Mouse (Mus musculus) embryonic facial prominence, embryonic 11.5 days (tissue): ENCODE measurements around the gene C330021F23Rik. TPM values are rescaled to one million over a fixed set of nuclear protein-coding genes. Genes with fewer than 3 reads are reported as not detected.

ENCODE experiments used
- ATAC-seq: fragments of 200-750 bp; cut with Nextera tagmentation; replicated peaks from 2 replicates; pipeline ENCODE4 v1.8.0; 2017; ENCODE audit warnings: low read depth; ENCODE audit not compliant: insufficient number of reproducible peaks, low FRiP score, low TSS enrichment
- DNase-seq: peaks from one replicate; pipeline ENCODE4 v3.0.0-alpha.2; 2015; ENCODE audit warnings: low spot score
- H3K27ac ChIP-seq: fragments of 300-500 bp; sonication (generic); replicated peaks from 2 replicates; pipeline ENCODE4 v1.5.1; 2014; ENCODE audit warnings: mild to moderate bottlenecking, low read depth, low read length, control low read depth
- H3K27me3 ChIP-seq: fragments of 300-500 bp; sonication (generic); 2 replicates; pipeline ENCODE4 v1.6.1; 2014; ENCODE audit warnings: mild to moderate bottlenecking, low read length, moderate library complexity, mixed read lengths; ENCODE audit not compliant: control insufficient read depth, insufficient read depth
- H3K36me3 ChIP-seq: fragments of 300-500 bp; sonication (generic); replicated peaks from 2 replicates; pipeline ENCODE4 v1.6.1; 2014; ENCODE audit warnings: low read depth, mild to moderate bottlenecking, low read length, moderate library complexity, mixed read lengths; ENCODE audit not compliant: control insufficient read depth, insufficient read depth
- H3K4me1 ChIP-seq: fragments of 300-500 bp; sonication (generic); 2 replicates; pipeline ENCODE4 v1.6.1; 2014; ENCODE audit warnings: low read length, mixed read lengths; ENCODE audit not compliant: control insufficient read depth, insufficient read depth
- H3K4me2 ChIP-seq: fragments of 300-500 bp; sonication (generic); 2 replicates; pipeline ENCODE4 v1.6.1; 2014; ENCODE audit warnings: low read depth, mild to moderate bottlenecking, control low read depth, low read length, moderate library complexity
- H3K4me3 ChIP-seq: fragments of 300-500 bp; sonication (generic); 2 replicates; pipeline ENCODE4 v1.5.1; 2014; ENCODE audit warnings: low read depth, low read length, control low read depth
- H3K9ac ChIP-seq: fragments of 300-500 bp; sonication (generic); replicated peaks from 2 replicates; pipeline ENCODE4 v1.6.1; 2014; ENCODE audit warnings: mild to moderate bottlenecking, control low read depth, low read length
- H3K9me3 ChIP-seq: fragments of 300-500 bp; sonication (generic); replicated peaks from 2 replicates; pipeline ENCODE4 v1.6.1; 2016; ENCODE audit warnings: mild to moderate bottlenecking, low read length, inconsistent platforms, mixed read lengths; ENCODE audit not compliant: control insufficient read depth
- WGBS: fragments of 180-500 bp; shearing (Covaris S2); extraction: QIAGEN DNeasy Blood & Tissue Kit; methylation state at CpG from one replicate; pipeline ENCODE4 v1.1.7; 2014; 5-methylcytosine and 5-hydroxymethylcytosine counted together
- polyA plus RNA-seq: library from polyadenylated mRNA; unstranded; fragments of >200 nt; fragmentation: Nextera tagmentation; extraction: Ambion mirVana; gene quantifications from 2 replicates; pipeline ENCODE4 v1.2.1, GENCODE M21; 2014

C330021F23Rik gene
- polyA plus RNA-seq, 1 experiment from 2014 or later = 2.5 TPM

DNA sequence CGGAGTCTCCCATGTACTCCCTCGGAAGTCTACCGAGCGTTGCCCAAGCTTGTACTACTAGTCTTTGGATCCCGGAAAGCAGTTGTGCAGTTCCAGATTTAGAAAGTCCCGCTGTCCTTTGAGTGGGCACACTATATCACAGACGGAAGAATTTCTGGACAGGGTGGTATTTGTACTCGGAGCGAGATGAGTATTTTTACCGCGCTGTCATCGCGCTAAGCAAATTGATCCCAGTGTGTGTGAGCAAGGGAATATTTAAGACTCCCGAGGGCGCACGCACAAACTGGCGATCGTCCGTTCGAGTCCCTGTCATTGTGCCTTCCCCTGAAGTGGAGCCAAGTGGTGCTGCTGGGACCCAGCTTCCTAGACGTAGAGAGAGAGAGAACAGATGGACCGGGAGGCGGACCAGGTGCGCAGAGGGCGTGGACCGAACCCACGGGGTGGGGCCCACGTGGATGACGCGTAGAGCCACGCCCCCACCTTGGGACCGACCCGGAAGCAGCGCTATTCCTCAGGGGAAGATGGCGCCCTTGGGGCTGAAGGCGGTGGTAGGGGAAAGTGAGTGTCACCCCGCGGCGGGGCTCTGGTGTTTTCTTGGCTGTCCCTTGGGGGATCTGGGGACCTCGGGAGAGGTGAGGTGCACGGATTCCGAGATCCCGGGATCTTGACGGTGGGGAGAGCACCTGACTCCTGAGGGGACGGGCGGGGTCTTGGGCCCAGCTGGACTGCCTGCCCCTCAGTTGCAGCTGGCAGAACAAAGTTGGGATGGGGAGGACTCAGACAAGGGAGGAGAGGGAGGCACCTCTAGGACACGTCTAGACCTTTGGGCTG is 63.1 kb downstream of the C330021F23Rik start, which contains the start of gene Stxbp2:
Gene Stxbp2, plus strand, starts transcription at position 309 of the 831 bp plus-strand sequence.
- Histone ChIP-seq H3K4me1 (no peaks in the 10 kb centered on the region), H3K4me3 (peak within 1 kb of the TSS; percentile 49), H3K27me3 (peaks cover 2% of the 10 kb centered on the region; the same call in 1 of the 2 replicates), H3K9ac (peak within 1 kb of the TSS; percentile 56), H3K36me3 (no peaks in the 10 kb centered on the region), H3K4me2 (peak within 1 kb of the TSS; percentile 69), H3K9me3 (no peaks in the 10 kb centered on the region), H3K27ac (no peak within 1 kb of the TSS)
- 8% methylated on average over 47 of the region's 47 CpGs for WGBS
- ATAC-seq (peak; percentile 68), DNase-seq (peak; percentile 70)

DNA sequence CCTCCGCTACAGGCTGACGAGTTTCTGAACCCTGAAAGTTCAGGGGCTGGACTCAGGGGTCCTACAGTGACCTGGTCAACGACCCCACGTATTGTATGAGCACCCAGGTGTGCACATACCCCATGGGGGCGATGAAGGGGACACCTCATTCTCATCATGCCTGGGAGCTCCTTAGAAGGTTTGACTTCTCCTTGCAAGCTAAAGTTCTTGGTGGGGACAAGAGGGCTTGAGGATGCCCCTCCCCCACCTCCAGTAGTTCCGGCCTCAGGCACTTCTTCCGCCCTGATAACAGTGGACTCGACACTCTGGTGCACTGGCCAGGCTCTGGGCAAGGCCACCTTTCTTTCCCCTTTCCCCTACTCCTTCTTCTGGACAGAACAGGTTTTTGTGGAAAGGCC is 63.7 kb downstream of the C330021F23Rik start:
- no peaks in the 10 kb centered on the region for H3K36me3 ChIP-seq
- H3K9ac ChIP-seq = peak overlapping the region; percentile 56
- H3K27me3 ChIP-seq = peaks cover 2% of the 10 kb centered on the region; the same call in 1 of the 2 replicates
- no peak overlapping the region for H3K27ac ChIP-seq
- ATAC-seq (no peak), DNase-seq (peak; percentile 4)
- H3K4me3 ChIP-seq = peak overlapping the region; percentile 49
- WGBS = 18% methylated on average over 8 of the region's 8 CpGs
- no peaks in the 10 kb centered on the region for H3K4me1 ChIP-seq
- no peaks in the 10 kb centered on the region for H3K9me3 ChIP-seq
- H3K4me2 ChIP-seq = peak overlapping the region; percentile 69

Other genes with a start within 250 kb of the C330021F23Rik start
- not detected in 2 replicates for gene A430078G23Rik, start 214.6 kb upstream of the C330021F23Rik start, polyA plus RNA-seq
- 7.2 and 8.8 TPM in 2 replicates for gene Arhgef18, start 175.0 kb upstream of the C330021F23Rik start, polyA plus RNA-seq
- 2.1 TPM in 2 replicates for gene Pex11g, start 100.3 kb upstream of the C330021F23Rik start, polyA plus RNA-seq
- gene Tex45, start 97.1 kb upstream of the C330021F23Rik start, polyA plus RNA-seq = 0.14 TPM in 1 of 2 replicates, not detected in the other
- gene Zfp358, start 74.9 kb upstream of the C330021F23Rik start, polyA plus RNA-seq = 29.0 and 29.9 TPM in 2 replicates
- gene Mcoln1, start 67.5 kb upstream of the C330021F23Rik start, polyA plus RNA-seq = 43.1 and 43.6 TPM in 2 replicates
- 13.6 and 17.5 TPM in 2 replicates for gene Pnpla6, start 52.6 kb upstream of the C330021F23Rik start, polyA plus RNA-seq
- gene Camsap3, start 19.3 kb downstream of the C330021F23Rik start, polyA plus RNA-seq = 5.1 and 8.9 TPM in 2 replicates
- gene Xab2, start 53.3 kb downstream of the C330021F23Rik start, polyA plus RNA-seq = 61.4 and 61.6 TPM in 2 replicates
- gene Pet100, start 53.6 kb downstream of the C330021F23Rik start, polyA plus RNA-seq = 73.5 and 84.1 TPM in 2 replicates
- 1.5 and 2.2 TPM in 2 replicates for gene Pcp2, start 57.6 kb downstream of the C330021F23Rik start, polyA plus RNA-seq
- 24.9 and 26.5 TPM in 2 replicates for gene Stxbp2, start 63.0 kb downstream of the C330021F23Rik start, polyA plus RNA-seq
- 0.42 TPM in 1 of 2 replicates, not detected in the other for gene Retn, start 87.8 kb downstream of the C330021F23Rik start, polyA plus RNA-seq
- gene Mcemp1, start 97.8 kb downstream of the C330021F23Rik start, polyA plus RNA-seq = 0.28 TPM in 1 of 2 replicates, not detected in the other
- gene Fcor, start 104.4 kb downstream of the C330021F23Rik start, polyA plus RNA-seq = 7.8 and 10.8 TPM in 2 replicates
- gene Trappc5, start 108.3 kb downstream of the C330021F23Rik start, polyA plus RNA-seq = 36.8 and 38.6 TPM in 2 replicates
- gene Fcer2a, start 126.2 kb downstream of the C330021F23Rik start, polyA plus RNA-seq = 0.25 and 0.36 TPM in 2 replicates
- 0.28 TPM in 2 replicates for gene Clec4g, start 152.7 kb downstream of the C330021F23Rik start, polyA plus RNA-seq
- gene Cd209a, start 181.0 kb downstream of the C330021F23Rik start, polyA plus RNA-seq = not detected in 2 replicates